Mouse (Mus musculus) testis, adult 2 months (tissue): Measurements from ENCODE around the gene Map4k4.

Experiments used
- CTCF ChIP-seq: fragments of 200-500 bp; IDR thresholded peaks from 2 replicates; pipeline ENCODE4 v1.5.1; 2012; ENCODE audit warnings: low read depth, mild to moderate bottlenecking, inconsistent platforms, low read length, moderate library complexity; ENCODE audit not compliant: control insufficient read depth, insufficient read depth, insufficient replicate concordance
- POLR2A ChIP-seq: fragments of 200-500 bp; IDR thresholded peaks from 2 replicates; pipeline ENCODE4 v1.6.1; 2012; ENCODE audit warnings: low read depth, mild to moderate bottlenecking, inconsistent platforms, low read length, moderate library complexity; ENCODE audit not compliant: control insufficient read depth

GRCm38 (mm10) chr1:40052156-40052555 is 151.4 kb downstream of the Map4k4 start:
- TF ChIP-seq POLR2A (no peak), CTCF (no peak)
